Mouse (Mus musculus): ENCODE results near the gene Fam209. TPM values are rescaled to one million over a fixed set of nuclear protein-coding genes. Genes with fewer than 3 reads are reported as not detected.

Gene Fam209
- 1 to 10 TPM in 1 of 4 experiments, not detected in 3; 1.0 TPM for total RNA-seq (2022)

DNA sequence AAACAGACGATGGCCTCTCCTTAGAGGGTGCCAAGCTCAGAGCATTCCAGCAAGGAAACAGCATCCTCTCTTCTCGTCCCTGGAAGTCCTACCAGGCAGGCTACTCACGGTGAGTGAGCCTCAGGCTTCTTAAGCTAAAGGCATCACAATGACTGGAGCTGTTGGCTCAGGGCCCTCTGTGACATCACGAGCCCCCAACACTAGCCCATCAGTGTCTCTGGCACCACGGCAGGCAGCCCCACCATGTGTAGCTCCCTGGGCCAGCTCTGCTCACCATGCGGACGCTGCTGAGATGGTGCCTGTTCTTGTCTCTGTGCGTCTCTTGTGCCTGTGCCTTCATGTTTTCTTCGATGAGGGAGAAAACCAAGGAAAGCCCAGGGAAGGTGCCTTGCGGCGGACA is at the start of gene Fam209:
TSS of gene Fam209 (plus strand) at position 203 of the 400 bp plus-strand sequence.
- DNase-seq (ENCODE audit: low spot score in 2 of 2), result no peak

- no peak for DNase-seq (ENCODE audit: low spot score in 2 of 2)
Observed at GRCm38 (mm10) chr2:172430609-172431008, 41.7 kb upstream of the Fam209 start.

GRCm38 (mm10) chr2:172433746-172434145 is 38.6 kb upstream of the Fam209 start:
- no peak for DNase-seq (ENCODE audit: low spot score in 2 of 2)

GRCm38 (mm10) chr2:172437371-172437952 is 34.9 kb upstream of the Fam209 start:
- DNase-seq (ENCODE audit: low spot score in 2 of 2), result no peak

GRCm38 (mm10) chr2:172439843-172440639 is 32.3 kb upstream of the Fam209 start, which contains the start of gene Rtf2:
TSS of gene Rtf2 (plus strand) at chr2:172440556.
- DNase-seq (ENCODE audit: low spot score in 2 of 2), result peak; percentile 98 to 99

GRCm38 (mm10) chr2:172440640-172441005 is 31.7 kb upstream of the Fam209 start:
- no peak for DNase-seq (ENCODE audit: low spot score in 2 of 2)

DNA sequence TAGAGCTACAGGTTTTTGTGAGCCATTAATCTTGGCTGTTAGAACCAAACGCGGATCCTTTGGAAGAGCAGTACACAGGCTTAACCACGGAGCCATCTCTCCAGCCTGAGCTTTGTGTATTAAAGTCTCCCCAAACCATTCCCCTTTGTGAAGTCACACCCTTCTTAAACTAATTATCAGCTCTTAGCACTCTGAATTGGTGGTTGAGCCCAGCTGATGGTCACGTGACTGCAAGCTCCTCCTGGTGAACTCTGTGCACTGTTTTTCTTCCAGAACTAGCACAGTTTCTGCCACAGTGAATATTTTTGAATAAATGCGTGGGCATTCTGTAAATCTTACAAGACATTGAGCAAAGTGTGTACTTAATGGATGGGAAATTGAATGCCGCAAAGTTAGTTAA is 31.1 kb upstream of the Fam209 start:
- DNase-seq (ENCODE audit: low spot score in 2 of 2), result no peak

- DNase-seq (ENCODE audit: low spot score in 2 of 2), result no peak
Observed at GRCm38 (mm10) chr2:172445617-172446016, 26.7 kb upstream of the Fam209 start.

DNA sequence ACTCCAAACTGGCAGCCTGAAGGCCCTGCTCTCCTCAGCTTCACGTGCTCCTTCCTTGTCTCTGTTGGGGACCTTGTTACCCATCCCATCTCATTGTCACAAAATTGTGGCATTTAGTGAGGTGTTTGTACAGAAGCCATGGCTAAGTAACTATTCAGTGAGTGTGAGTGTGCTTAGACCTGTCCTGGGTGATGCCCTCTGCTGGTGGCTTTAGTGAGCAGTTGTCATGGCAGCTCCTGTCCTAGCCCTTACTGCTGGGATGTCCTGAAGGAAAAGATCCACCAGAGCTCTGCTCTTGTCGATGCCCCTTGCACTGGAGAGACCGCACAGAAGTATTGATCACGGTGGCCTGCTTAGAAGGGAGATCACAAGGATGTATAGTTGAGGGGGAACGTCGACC is 25.0 kb upstream of the Fam209 start:
- no peak for DNase-seq (ENCODE audit: low spot score in 2 of 2)

DNA sequence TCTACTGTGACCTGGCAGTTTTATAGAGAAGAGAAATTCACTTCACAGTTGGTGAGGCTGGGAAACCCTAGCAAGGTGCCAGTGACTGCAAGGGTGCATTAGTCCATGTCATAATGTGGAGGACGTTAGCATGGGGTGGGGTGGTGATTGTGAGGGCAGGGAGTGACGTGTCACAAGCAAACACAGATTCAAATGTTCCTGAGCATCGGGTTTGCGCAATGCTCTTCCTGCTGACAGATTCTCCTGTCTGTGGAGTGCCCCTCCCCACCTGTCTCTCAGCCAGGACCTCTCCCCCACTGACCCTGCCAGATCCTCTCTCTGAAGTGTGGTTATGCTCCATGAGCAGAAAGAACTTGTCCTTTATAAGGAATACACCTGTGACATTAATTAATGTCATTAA is 24.0 kb upstream of the Fam209 start:
- no peak for DNase-seq (ENCODE audit: low spot score in 2 of 2)

DNA sequence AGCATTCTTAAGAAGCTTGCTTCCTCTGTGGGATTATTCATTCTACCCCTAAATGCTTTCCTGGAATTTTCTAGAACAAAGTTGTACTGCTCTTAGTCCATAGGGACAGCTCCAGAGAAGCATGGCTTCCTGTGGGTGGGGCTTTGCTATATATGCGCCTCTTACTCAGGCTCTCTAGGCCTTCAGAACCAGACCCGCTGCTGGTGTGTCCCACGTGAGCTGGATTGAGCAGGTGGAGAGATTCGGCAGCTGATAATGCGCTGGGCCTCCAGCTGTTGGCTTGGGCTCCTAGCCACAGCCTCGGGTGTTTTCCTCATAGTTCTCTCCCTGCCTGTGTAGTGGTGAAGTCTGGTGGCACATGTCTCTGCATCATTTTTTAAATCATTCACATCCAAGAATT is 21.7 kb upstream of the Fam209 start:
- no peak for DNase-seq (ENCODE audit: low spot score in 2 of 2)

- no peak for DNase-seq (ENCODE audit: low spot score in 2 of 2)
Observed at GRCm38 (mm10) chr2:172452031-172452430, 20.3 kb upstream of the Fam209 start.

GRCm38 (mm10) chr2:172452458-172452857 is 19.9 kb upstream of the Fam209 start:
- no peak for DNase-seq (ENCODE audit: low spot score in 2 of 2)

GRCm38 (mm10) chr2:172458496-172458895 is 13.8 kb upstream of the Fam209 start, which contains the start of gene Gcnt7:
TSS of gene Gcnt7 (minus strand) at chr2:172458596.
- DNase-seq (ENCODE audit: low spot score in 2 of 2), result no peak

DNA sequence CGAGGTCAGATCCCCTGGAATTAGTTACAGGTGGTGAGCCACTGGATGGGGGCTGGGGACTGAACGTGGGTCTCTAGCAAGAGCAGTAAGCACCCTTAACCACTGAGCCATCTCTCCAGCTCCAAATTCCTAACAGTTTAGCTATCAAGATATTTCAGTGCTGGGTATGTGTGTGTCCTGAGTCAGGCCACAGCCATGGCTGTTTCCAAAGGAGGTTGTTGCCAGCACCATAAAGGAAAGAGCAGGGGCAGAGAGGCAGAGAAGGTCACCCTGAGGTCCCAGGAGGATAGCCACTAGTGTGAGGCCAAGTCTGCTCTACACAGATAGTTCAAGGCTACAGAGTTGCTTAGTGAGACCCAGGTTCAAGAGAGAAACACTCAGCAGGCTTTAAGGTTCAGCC is 11.7 kb upstream of the Fam209 start:
- no peak for DNase-seq (ENCODE audit: low spot score in 2 of 2)

- peak in 1 of 2 experiments; percentile 25 for DNase-seq (ENCODE audit: low spot score in 2 of 2)
Observed at GRCm38 (mm10) chr2:172462813-172463212, 9.5 kb upstream of the Fam209 start.

DNA sequence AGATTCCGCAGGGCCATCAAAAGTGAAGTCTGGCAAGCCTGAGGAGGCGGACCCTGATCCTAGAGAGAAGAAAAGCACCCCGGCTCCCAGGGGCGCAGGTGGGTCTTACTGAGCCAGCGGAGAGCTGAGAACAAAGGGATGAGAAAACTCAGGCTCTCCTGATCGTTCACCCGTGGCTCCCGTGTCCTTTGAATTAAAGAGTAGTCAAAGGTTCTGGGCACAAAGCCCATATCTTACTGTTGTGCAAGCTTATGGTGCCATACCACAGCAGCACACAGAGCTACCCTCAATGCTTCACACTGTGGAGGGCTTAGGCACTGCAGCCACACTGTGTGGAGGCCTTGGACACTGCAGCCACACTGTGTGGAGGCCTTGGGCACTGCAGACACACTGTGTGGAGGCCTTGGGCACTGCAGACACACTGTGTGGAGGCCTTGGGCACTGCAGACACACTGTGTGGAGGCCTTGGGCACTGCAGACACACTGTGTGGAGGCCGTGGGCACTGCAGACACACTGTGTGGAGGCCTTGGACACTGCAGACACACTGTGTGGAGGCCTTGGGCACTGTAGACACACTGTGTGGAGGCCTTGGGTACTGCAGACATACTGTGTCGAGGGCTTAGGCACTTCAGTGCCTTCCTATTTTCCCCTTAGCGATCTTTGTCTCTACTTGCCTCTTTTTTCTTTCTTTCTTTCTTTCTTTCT is 5.7 kb upstream of the Fam209 start:
- no peak for DNase-seq (ENCODE audit: low spot score in 2 of 2)

- no peak for DNase-seq (ENCODE audit: low spot score in 2 of 2)
Observed at GRCm38 (mm10) chr2:172467206-172467605, 5.1 kb upstream of the Fam209 start.

DNA sequence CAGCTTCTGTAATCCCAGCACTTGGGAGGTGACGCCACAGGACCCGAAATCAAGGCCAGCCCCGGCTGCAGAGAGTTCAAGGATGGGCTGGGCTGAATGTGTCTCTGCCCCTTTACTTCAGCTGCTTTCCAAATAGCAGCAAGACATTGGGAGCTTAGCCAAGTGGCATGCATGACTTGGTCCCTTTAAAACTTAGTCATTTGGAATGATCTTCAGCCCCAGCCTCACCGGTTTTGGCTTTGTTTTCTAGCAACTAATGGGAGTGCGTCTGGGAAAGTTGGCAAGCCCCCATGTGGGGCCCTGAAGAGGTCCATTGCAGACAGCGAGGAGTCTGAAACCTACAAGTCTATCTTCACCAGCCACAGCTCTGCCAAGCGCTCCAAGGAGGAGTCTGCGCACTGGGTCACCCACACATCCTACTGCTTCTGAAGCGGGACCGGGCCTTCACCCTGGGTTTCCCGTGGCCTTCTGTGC is 3.9 kb upstream of the Fam209 start:
- no peak for DNase-seq (ENCODE audit: low spot score in 2 of 2)

DNA sequence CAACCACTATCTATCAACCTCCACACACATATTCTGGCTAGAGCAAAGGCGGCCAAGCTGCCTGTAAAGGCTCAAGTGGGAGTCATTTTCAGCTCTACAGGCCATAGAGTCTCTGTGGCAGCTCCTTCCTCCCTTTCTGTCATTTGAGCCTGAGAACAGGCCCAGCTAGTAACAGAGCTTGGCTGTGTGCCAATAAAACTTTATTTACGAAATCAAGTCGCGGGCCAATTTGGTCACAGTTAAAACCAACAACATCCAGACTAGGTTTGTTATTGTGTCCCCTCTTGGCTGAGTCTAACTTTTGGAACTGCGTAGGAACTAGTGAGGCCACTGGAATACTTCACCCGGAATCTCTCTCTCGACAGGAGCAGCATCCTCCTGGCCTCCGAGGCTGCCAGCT is 1.3 kb downstream of the Fam209 start:
- no peak for DNase-seq (ENCODE audit: low spot score in 2 of 2)

GRCm38 (mm10) chr2:172474970-172475369 is 2.6 kb downstream of the Fam209 start:
- peak in 1 of 2 experiments; percentile 38 for DNase-seq (ENCODE audit: low spot score in 2 of 2)

- DNase-seq (ENCODE audit: low spot score in 2 of 2), result peak; percentile 54 to 63
Observed at GRCm38 (mm10) chr2:172476707-172477260, 4.5 kb downstream of the Fam209 start.
